Mouse (Mus musculus): Measurements from ENCODE around the gene Sumo3. TPM values are rescaled to one million over a fixed set of nuclear protein-coding genes. Genes with fewer than 3 reads are reported as not detected.

Sumo3 gene
- polyA plus RNA-seq, 1 experiment from 2014 or later, result 334 TPM

DNA sequence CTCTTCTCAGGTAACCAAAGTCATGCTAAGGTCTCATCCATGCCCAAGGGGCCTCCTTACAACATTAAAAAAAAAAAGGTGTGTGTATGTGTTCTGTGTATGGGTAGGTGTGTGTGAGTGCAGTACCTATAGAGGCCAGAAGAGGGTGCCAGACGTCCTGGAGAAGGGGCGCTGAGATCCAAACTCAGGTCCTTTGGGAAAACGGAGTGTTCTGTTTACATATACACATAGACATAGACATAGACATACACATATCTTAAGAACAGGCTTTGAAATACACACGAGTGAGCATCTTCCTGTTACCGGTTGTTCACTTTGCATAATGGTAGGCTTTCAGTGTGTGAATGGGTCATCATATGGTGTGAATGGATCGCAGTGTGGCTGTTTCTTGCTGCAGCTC, 1.8 kb upstream of the Sumo3 start:
- H3K4me3 ChIP-seq (ENCODE audit: low read length), result no peak overlapping the region
- H3K27me3 ChIP-seq (replicated peaks; ENCODE audit: control insufficient read depth, insufficient read depth, low read length), result no peaks in the 10 kb centered on the region
- WGBS, result 90% methylated on average over 6 of the region's 6 CpGs
- peaks cover 2% of the 10 kb centered on the region; the same call in 1 of the 2 replicates for H3K9me3 ChIP-seq (ENCODE audit: control insufficient read depth, low read length)
- peaks cover 12% of the 10 kb centered on the region for H3K4me1 ChIP-seq (ENCODE audit: control insufficient read depth, insufficient read depth, low read depth, low read length)
- ATAC-seq, result no peak
- no peaks in the 10 kb centered on the region for H3K36me3 ChIP-seq (ENCODE audit: control insufficient read depth, insufficient read depth, low read length)
- no peak overlapping the region for H3K9ac ChIP-seq (ENCODE audit: low read depth, low read length)
- no peak overlapping the region for H3K27ac ChIP-seq (ENCODE audit: low read depth, low read length)
- no peak overlapping the region for H3K4me2 ChIP-seq (ENCODE audit: low read length)

DNA sequence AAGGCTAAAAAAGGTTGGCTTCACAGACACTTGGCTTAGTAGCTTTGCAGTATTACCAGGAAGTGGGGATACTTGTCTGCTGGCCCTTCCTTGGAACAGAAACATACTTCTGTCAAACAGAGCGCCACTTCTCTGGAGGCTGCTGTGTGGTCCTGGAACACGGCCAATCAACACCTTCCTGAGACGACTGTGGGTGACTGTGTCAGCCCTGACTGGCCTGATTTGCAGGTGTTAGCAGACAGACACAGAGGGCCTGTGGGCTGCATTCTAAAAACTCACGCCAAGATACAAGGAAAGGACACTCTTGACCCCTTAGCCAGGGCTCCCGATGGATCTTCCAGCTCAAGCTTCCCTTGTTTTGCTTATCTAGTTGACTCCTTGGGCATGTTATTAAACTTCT, 939 bp upstream of the Sumo3 start:
- H3K27ac ChIP-seq (ENCODE audit: low read depth, low read length), result no peak overlapping the region; the same call in 1 of the 2 replicates
- 84% methylated on average over 5 of the region's 5 CpGs for WGBS
- H3K27me3 ChIP-seq (replicated peaks; ENCODE audit: control insufficient read depth, insufficient read depth, low read length), result no peaks in the 10 kb centered on the region
- H3K4me1 ChIP-seq (ENCODE audit: control insufficient read depth, insufficient read depth, low read depth, low read length), result peaks cover 12% of the 10 kb centered on the region
- H3K4me3 ChIP-seq (ENCODE audit: low read length), result no peak overlapping the region
- peaks cover 2% of the 10 kb centered on the region; the same call in 1 of the 2 replicates for H3K9me3 ChIP-seq (ENCODE audit: control insufficient read depth, low read length)
- H3K4me2 ChIP-seq (ENCODE audit: low read length), result no peak overlapping the region
- no peak overlapping the region for H3K9ac ChIP-seq (ENCODE audit: low read depth, low read length)
- ATAC-seq, result no peak
- H3K36me3 ChIP-seq (ENCODE audit: control insufficient read depth, insufficient read depth, low read length), result no peaks in the 10 kb centered on the region; the same call in 1 of the 2 replicates

DNA sequence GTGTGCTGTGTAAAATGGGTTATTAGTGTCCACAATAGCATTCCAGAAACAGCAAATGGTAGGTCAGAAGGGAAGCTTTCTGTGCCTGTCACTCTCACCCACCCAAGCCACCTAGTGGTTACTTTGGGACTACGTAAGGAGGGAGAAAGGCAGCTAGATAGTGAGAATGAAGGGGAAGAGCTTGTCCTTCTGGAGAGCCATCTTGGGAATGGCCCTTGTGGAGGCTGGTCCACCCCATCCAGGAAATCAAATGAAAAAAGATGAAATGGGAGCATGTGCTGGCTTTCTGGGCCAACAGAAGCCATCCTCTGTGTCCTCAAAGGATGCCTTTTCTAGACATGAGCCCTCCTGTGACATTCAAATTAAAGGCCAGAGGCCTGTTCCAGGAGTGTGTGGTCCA, 529 bp upstream of the Sumo3 start:
- H3K9me3 ChIP-seq (ENCODE audit: control insufficient read depth, low read length), result peaks cover 2% of the 10 kb centered on the region; the same call in 1 of the 2 replicates
- peak overlapping the region; percentile 79 for H3K4me3 ChIP-seq (ENCODE audit: low read length)
- H3K36me3 ChIP-seq (ENCODE audit: control insufficient read depth, insufficient read depth, low read length), result no peaks in the 10 kb centered on the region; the same call in none of the 2 replicates
- 17% methylated on average over 1 of the region's 1 CpGs for WGBS
- peaks cover 12% of the 10 kb centered on the region for H3K4me1 ChIP-seq (ENCODE audit: control insufficient read depth, insufficient read depth, low read depth, low read length)
- no peaks in the 10 kb centered on the region for H3K27me3 ChIP-seq (replicated peaks; ENCODE audit: control insufficient read depth, insufficient read depth, low read length)
- no peak; the same call in 1 of the 2 replicates for ATAC-seq
- peak overlapping the region; percentile 96 for H3K27ac ChIP-seq (ENCODE audit: low read depth, low read length)
- H3K9ac ChIP-seq (ENCODE audit: low read depth, low read length), result no peak overlapping the region; the same call in 1 of the 2 replicates
- peak overlapping the region; percentile 94 for H3K4me2 ChIP-seq (ENCODE audit: low read length)

DNA sequence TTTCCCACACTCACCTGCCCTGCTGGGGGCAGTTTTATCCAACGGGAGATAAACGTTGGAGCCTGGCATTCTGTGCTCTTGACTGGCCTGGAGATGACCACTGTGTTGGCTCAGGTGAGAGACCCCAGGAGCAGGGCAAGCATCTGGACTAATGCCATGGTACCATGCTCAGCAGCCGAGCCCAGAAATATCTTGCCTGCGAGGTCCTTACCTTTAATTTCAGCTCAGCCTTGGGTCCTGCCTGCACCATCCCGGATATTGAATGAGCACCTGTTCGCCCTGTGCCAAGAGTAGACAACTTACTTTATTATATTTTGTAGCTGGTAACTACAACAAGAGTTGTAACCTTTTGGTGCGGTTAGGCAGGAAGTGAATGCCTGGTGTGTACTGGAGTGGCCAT, 958 bp downstream of the Sumo3 start:
- Histone ChIP-seq H3K4me3 (ENCODE audit: low read length) (peak overlapping the region; percentile 79), H3K9me3 (ENCODE audit: control insufficient read depth, low read length) (peaks cover 2% of the 10 kb centered on the region; the same call in 1 of the 2 replicates), H3K9ac (ENCODE audit: low read depth, low read length) (peak overlapping the region; percentile 81), H3K27me3 (replicated peaks; ENCODE audit: control insufficient read depth, insufficient read depth, low read length) (no peaks in the 10 kb centered on the region), H3K27ac (ENCODE audit: low read depth, low read length) (peak overlapping the region; percentile 96), H3K4me1 (ENCODE audit: control insufficient read depth, insufficient read depth, low read depth, low read length) (peaks cover 12% of the 10 kb centered on the region), H3K36me3 (ENCODE audit: control insufficient read depth, insufficient read depth, low read length) (peaks cover 2% of the 10 kb centered on the region), H3K4me2 (ENCODE audit: low read length) (peak overlapping the region; percentile 94)
- no peak; the same call in none of the 2 replicates for ATAC-seq
- WGBS, result 37% methylated on average over 7 of the region's 7 CpGs

DNA sequence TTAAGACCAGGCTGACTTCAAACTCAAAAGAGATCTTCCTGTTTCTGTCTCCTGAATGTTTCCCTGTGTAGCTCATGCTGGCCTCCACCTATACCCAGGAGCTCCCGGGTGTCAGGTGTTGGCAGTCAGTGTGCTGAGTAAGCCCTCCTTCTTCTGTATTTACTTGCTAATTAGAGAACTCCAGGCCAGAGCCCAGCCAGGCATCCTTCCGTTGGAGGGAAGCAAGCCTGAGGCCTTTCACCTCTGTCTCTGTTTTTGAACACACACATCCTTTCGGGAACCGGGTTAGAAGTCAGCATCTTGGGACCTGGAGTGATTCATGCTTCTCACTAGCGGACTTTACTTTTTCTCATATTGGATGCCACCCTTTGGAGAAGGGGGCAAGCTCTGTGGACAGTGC, 1.5 kb downstream of the Sumo3 start:
- no peak for ATAC-seq
- H3K9me3 ChIP-seq (ENCODE audit: control insufficient read depth, low read length), result no peaks in the 10 kb centered on the region
- no peak overlapping the region for H3K27ac ChIP-seq (ENCODE audit: low read depth, low read length)
- peaks cover 12% of the 10 kb centered on the region for H3K4me1 ChIP-seq (ENCODE audit: control insufficient read depth, insufficient read depth, low read depth, low read length)
- no peak overlapping the region for H3K9ac ChIP-seq (ENCODE audit: low read depth, low read length)
- H3K4me2 ChIP-seq (ENCODE audit: low read length), result peak overlapping the region; percentile 94
- peaks cover 4% of the 10 kb centered on the region for H3K36me3 ChIP-seq (ENCODE audit: control insufficient read depth, insufficient read depth, low read length)
- peak overlapping the region; percentile 79 for H3K4me3 ChIP-seq (ENCODE audit: low read length)
- WGBS, result 64% methylated on average over 5 of the region's 5 CpGs
- no peaks in the 10 kb centered on the region for H3K27me3 ChIP-seq (replicated peaks; ENCODE audit: control insufficient read depth, insufficient read depth, low read length)

DNA sequence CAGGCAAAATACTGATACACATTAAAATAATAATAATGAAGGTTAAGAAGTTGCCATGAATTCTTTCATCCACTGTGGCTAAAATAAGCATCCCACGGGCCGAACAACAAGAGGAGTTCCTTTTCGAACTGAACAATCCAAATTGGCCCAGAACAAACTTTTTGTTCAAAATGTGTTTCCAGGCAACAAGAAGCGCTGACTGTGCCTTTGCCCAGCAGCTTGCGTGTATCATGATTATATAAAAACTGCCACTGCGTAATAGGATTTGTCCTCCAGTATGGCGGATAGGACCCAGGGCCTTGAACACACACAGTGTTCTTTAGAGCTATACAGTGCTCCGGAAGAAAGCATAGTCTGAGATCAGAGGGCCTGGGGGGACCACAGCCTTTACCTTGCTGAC, 2.7 kb downstream of the Sumo3 start:
- ATAC-seq, result no peak
- H3K9me3 ChIP-seq (ENCODE audit: control insufficient read depth, low read length), result no peaks in the 10 kb centered on the region
- H3K27ac ChIP-seq (ENCODE audit: low read depth, low read length), result no peak overlapping the region
- peaks cover 4% of the 10 kb centered on the region for H3K36me3 ChIP-seq (ENCODE audit: control insufficient read depth, insufficient read depth, low read length)
- 88% methylated on average over 8 of the region's 8 CpGs for WGBS
- H3K27me3 ChIP-seq (replicated peaks; ENCODE audit: control insufficient read depth, insufficient read depth, low read length), result no peaks in the 10 kb centered on the region
- H3K4me3 ChIP-seq (ENCODE audit: low read length), result no peak overlapping the region
- H3K4me1 ChIP-seq (ENCODE audit: control insufficient read depth, insufficient read depth, low read depth, low read length), result peaks cover 12% of the 10 kb centered on the region
- H3K4me2 ChIP-seq (ENCODE audit: low read length), result no peak overlapping the region
- H3K9ac ChIP-seq (ENCODE audit: low read depth, low read length), result no peak overlapping the region

DNA sequence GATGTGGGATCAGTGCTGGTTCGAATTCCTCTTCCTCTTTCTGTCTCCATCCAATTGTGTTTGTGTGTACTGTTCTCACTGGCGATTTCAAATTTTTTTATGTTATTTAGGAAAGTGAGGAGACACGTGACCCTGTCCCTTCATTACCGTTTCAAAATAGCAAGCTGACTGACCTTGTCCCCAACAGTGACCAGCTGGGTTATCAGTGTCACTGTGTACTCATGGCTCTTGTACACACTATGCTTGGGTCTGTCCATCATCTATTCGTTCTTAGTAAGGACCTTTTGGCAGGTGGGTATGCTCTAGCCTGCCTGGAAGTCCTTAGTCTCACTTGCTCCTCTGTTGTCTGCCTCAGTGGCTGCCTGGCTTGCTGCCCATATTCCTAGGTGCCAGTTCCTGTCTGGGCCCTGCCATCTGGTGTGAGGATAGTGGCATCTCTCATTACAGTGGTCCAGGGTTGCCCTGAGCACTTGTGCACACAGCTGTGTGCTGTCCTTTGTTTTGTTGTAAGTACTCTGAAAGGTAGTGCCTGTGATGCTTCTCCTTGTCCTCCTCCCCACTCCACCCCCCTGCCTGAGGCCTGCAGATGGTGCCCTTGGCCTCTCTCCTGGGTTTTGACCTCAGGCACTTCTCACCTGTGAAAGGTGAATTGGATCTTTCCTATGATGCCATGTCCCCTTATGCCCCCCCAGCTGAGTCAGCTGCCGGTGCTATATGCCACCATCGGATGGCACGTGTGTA, 4.5 kb downstream of the Sumo3 start:
- no peak overlapping the region for H3K4me3 ChIP-seq (ENCODE audit: low read length)
- 83% methylated on average over 8 of the region's 8 CpGs for WGBS
- H3K9ac ChIP-seq (ENCODE audit: low read depth, low read length), result no peak overlapping the region
- H3K4me1 ChIP-seq (ENCODE audit: control insufficient read depth, insufficient read depth, low read depth, low read length), result peaks cover 12% of the 10 kb centered on the region
- H3K4me2 ChIP-seq (ENCODE audit: low read length), result no peak overlapping the region
- H3K36me3 ChIP-seq (ENCODE audit: control insufficient read depth, insufficient read depth, low read length), result peaks cover 15% of the 10 kb centered on the region
- ATAC-seq, result no peak
- H3K9me3 ChIP-seq (ENCODE audit: control insufficient read depth, low read length), result no peaks in the 10 kb centered on the region
- no peaks in the 10 kb centered on the region for H3K27me3 ChIP-seq (replicated peaks; ENCODE audit: control insufficient read depth, insufficient read depth, low read length)
- H3K27ac ChIP-seq (ENCODE audit: low read depth, low read length), result no peak overlapping the region

DNA sequence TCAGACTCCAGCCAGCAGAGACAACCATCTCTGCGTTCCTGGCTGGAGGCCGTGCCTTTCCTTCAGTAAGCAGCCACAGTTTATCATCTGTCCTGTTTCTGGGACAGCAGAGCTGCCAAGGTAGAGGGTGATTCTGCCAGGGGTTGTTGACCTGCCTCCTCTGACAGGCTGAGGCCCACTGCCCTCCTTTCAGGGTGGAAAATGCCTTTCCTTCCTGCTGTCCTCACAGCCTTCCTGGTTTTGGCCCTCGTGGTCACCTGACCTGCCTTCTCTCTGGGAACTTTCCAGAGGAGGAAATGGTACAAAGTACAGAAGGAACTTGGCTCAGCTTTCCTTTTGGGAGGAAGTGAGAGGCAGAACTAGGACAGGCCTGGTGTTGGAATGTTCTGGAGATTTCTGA, 7.5 kb downstream of the Sumo3 start:
- ATAC-seq, result no peak
- no peaks in the 10 kb centered on the region for H3K9me3 ChIP-seq (ENCODE audit: control insufficient read depth, low read length)
- H3K4me1 ChIP-seq (ENCODE audit: control insufficient read depth, insufficient read depth, low read depth, low read length), result no peaks in the 10 kb centered on the region
- H3K36me3 ChIP-seq (ENCODE audit: control insufficient read depth, insufficient read depth, low read length), result peaks cover 39% of the 10 kb centered on the region
- no peak overlapping the region for H3K4me2 ChIP-seq (ENCODE audit: low read length)
- H3K4me3 ChIP-seq (ENCODE audit: low read length), result no peak overlapping the region
- no peak overlapping the region for H3K27ac ChIP-seq (ENCODE audit: low read depth, low read length)
- H3K9ac ChIP-seq (ENCODE audit: low read depth, low read length), result no peak overlapping the region
- H3K27me3 ChIP-seq (replicated peaks; ENCODE audit: control insufficient read depth, insufficient read depth, low read length), result no peaks in the 10 kb centered on the region
- WGBS, result 93% methylated on average over 3 of the region's 3 CpGs

DNA sequence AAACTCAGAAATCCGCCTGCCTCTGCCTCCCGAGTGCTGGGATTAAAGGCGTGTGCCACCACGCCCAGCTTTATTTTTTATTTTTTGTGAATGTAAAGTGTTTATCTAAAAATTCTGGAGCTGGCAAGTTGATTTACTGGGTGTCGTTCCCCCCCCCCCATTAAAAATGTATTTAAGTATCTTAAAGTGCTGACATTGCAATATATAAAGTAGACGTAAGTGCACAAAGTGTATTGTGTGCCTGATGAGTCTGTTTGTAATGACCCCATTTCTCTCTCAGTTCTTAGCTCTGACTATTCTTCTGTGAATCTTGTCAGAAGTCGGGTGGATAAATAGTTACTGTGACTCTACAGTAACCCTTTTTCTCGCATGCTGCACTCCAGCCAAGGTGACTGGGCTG, 9.8 kb downstream of the Sumo3 start:
- Histone ChIP-seq H3K27ac (ENCODE audit: low read depth, low read length) (no peak overlapping the region), H3K9ac (ENCODE audit: low read depth, low read length) (no peak overlapping the region), H3K4me1 (ENCODE audit: control insufficient read depth, insufficient read depth, low read depth, low read length) (no peaks in the 10 kb centered on the region), H3K4me3 (ENCODE audit: low read length) (no peak overlapping the region), H3K27me3 (replicated peaks; ENCODE audit: control insufficient read depth, insufficient read depth, low read length) (no peaks in the 10 kb centered on the region), H3K36me3 (ENCODE audit: control insufficient read depth, insufficient read depth, low read length) (peaks cover 40% of the 10 kb centered on the region), H3K4me2 (ENCODE audit: low read length) (no peak overlapping the region), H3K9me3 (ENCODE audit: control insufficient read depth, low read length) (no peaks in the 10 kb centered on the region)
- no peak for ATAC-seq
- 92% methylated on average over 8 of the region's 8 CpGs for WGBS
